Mouse (Mus musculus) skeletal muscle tissue, adult 2 months (tissue): ENCODE results near the gene Omt2a.
"Not testable (repeated sequence)": the region's sequence is repeated elsewhere in the genome, so short reads cannot be mapped to it uniquely, and the experiment has no call there.

Source experiments
- DNase-seq: peaks from one replicate; pipeline ENCODE4 v3.0.0-alpha.2; 2012; ENCODE audit warnings: low read depth, low spot score

Omt2a gene

DNA sequence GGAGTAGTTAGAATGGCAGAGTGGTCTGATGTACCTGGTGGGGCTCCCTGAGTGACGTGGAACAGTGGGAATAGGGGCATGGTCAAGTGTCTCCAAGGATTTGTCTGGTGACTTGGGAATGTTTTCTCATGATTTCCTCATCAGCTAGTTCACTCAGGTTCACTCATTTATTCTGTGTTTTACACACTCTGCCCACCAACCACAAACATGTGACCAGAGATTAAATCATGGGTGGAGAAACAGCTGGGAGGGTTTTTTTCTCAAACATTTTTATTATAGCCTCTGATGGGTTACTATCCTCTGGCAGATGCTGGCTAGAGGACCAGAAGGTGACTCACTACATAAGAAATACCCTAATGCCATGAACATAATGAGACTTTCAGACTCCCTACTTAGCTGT is 16.4 kb downstream of the Omt2a start:
- DNase-seq: no peak

DNA sequence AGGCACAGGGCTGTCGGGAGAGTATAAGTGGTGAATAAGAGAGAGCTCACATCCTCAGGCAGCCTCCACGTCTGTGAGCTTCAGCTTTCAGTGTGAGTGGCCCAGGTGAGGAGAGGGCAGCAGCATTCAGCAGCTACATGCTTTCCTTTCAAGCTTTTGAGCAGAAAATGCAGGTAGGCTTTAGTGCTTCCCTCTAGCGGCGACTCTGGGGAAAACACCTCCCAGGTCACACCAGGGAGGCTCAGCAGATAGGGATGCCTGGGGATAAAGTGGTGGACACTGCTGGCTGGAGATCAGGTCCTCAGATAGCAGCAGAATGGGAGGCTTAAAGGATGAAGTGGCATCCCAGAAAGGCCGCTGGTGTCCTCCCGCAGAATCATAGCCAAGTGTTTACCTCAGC is 18.5 kb downstream of the Omt2a start:
- peak; percentile 2 for DNase-seq

GRCm38 (mm10) chr9:78294781-78295180 is 19.8 kb downstream of the Omt2a start:
- not testable (repeated sequence) for DNase-seq

GRCm38 (mm10) chr9:78293683-78294082 is 20.9 kb downstream of the Omt2a start:
- not testable (repeated sequence) for DNase-seq

DNA sequence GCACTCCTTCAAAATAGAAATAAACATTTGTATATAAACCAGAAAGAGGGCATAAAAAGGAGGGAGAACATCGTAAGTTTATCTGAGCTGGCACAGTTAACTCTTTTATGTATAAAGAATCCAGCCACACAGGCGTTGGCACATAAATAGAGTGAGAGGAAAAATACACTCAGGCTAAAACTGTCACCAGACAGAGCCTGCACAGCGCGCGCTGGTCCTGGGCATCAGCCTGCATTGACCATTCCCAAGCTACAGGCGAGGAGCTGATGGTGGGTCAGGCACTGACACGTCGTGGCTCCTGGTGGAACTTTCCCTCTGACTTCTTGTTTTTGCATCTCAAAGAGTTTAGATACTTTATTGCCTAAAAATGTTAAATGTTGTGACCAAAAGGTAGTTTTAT is 22.1 kb downstream of the Omt2a start:
- DNase-seq: not testable (repeated sequence)

DNA sequence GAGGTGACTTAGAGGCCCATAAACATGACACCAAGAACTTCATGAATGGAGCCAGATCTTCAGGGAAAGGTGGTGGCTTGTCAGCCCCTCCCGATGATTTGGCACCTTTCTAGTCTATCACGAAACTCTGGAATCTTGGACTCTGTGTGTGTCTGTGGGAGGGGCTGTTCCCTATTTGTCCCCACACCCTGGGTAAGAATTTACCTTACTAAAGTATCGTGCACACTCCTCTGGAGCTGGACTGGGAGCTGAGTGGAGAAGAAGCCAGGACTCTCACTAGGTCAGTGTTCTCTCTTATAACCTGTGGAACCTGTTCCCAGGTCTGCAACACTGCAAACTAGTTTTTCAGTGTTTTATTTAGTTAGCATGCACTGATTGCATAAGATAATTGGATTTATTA is 24.9 kb downstream of the Omt2a start, which contains the start of gene Gm10639:
Gene Gm10639, plus strand, starts transcription at position 201 of the 400 bp plus-strand sequence.
- not testable (repeated sequence) for DNase-seq

GRCm38 (mm10) chr9:78289063-78289462 is 25.5 kb downstream of the Omt2a start:
- DNase-seq: not testable (repeated sequence)

GRCm38 (mm10) chr9:78282002-78282711 is 32.4 kb downstream of the Omt2a start:
- DNase-seq: not testable (repeated sequence)

- not testable (repeated sequence) for DNase-seq
Observed at GRCm38 (mm10) chr9:78270945-78271344, 43.7 kb downstream of the Omt2a start.
